Mouse (Mus musculus) stomach, postnatal 0 days (tissue): ENCODE data around the gene Rai14.

Experiments
- CTCF ChIP-seq: IDR thresholded peaks from 2 replicates; pipeline ENCODE4 v1.5.1; 2016; ENCODE audit warnings: antibody characterized with exemption, low read depth, mild to moderate bottlenecking, moderate library complexity
- EP300 ChIP-seq: optimal IDR thresholded peaks from 2 replicates; pipeline ENCODE3; 2016; ENCODE audit warnings: antibody characterized with exemption

DNA sequence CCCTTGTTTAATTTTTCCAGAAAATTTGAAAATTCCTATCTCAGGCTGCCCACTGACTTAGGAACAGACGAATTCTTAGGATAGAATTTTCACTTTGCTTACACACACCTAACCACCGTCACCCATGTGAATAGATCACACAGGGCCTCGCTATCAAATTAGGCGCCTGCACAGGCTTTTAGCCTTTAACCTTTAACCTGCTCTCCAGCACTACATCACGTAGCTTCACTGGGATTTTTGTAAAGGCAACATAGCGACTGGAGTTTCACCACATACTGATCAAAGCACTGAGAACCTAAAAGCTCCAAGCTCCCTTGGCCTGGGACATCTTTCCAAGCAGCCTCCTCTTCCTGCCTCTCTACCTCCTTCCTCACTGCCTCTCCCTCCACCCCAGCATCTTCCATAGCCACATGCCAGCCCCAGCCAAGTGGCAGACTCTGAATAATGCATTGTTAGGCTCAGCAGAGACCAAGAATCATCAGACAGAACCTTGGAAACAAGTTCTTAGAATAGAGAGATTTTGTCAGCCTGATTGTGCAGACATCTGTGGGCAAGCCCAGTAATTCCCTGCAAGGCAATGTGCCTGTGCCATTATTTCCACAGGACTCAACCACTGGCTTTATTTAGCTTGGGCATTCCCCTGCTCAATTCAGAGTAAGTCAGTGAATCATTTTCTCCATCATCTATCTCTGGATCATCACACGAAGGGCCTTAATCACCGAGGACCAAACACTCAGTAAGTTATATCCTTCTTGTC lies 17.8 kb downstream of the Rai14 start:
- TF ChIP-seq CTCF (no peak), EP300 (no peak)
